Mouse (Mus musculus): ENCODE data around the gene Ap1g2.

Ap1g2 gene

DNA sequence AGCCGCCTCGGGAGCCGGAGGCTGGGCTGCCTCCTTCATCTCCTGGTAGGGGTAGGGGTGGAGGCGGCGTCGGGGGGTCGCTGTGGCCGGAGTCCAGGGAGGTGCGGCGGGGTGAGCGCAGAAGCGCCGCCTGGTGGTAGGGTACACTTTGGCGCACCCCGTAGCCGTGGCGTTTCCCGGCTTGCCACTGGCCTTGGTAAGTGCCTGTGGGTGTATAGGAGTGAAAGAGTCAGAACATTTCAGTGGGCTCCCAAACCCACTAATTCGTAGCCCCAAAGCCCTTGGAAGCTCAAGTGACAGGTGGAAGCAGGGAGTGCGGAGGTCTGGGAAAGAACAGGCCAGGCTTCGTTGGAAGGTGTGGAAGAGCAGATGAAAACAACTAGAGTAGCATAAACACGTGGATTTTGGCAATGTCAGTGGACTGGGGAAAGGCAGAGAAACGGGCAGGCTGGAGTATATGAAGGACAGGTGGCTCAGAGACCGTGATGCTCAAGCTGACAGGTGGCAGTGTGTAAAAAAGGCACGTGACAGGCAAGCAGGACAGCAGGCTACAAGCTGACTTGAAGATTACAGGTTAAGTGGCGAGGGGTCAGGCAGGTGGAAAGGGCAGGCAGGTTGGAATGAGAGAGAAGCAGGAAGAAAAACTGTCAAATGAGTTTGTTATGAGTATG lies 7.7 kb upstream of the Ap1g2 start:
- CTCF ChIA-PET = no interaction called here

- CTCF ChIA-PET = no interaction called here
These were observed 7.1 kb upstream of the Ap1g2 start for GRCm38 (mm10) chr14:55113351-55113974.

GRCm38 (mm10) chr14:55111720-55112119 lies 5.3 kb upstream of the Ap1g2 start:
- CTCF ChIA-PET = no interaction called here

- CTCF ChIA-PET = no interaction called here
These were observed 3.7 kb upstream of the Ap1g2 start for GRCm38 (mm10) chr14:55110076-55110475.

DNA sequence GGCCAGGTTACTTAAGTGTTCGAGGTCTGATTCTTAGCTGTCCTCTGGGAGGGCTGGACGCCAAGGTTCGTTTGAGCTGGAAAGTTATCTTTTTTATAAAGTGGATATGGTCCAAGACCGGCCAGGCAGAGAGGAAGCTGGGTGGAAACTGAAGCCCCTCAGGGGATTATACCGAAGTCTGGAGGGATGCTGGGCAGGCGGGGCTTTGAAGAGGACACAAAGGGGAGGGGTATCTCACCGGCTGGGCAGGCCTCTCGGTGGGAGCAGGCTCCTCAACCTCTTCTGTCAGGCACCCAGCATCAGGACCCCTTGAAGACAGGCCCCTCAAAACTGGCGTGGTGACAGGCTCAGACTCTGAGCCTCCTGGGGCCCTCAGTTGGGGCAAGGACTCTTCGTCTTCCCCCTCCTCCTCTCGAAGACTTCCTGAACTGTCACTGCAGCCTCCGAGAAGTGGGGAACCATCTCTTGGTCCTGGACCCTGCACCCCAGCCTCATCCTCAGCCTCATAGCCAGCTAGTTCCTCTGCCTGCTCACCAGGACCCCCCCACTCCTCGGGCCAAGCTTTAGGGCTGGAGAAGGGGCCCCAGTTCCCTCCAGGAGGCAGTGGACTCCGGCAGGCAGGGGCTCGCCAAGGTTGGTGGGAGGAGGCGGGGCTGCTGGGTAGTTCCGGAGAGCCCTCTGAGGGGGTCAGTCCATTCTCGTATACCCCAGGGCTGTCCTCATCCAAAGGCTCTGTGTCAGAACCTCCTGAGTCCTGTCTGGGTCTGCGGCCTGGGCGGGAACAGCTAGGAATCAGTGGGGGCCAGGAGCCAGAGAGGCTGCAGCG lies 2.9 kb upstream of the Ap1g2 start:
- CTCF ChIA-PET = no interaction called here

GRCm38 (mm10) chr14:55108202-55108870 lies 1.9 kb upstream of the Ap1g2 start:
- CTCF ChIA-PET = no interaction called here

GRCm38 (mm10) chr14:55106990-55107389 lies 597 bp upstream of the Ap1g2 start:
- CTCF ChIA-PET = interaction anchor here (0.7 kb wide), 1 partner anchor 371 kb away, joined by 3 read pairs; the partner anchor contains the start of gene Dhrs4

- CTCF ChIA-PET = no interaction called here
These were observed 1.0 kb downstream of the Ap1g2 start for GRCm38 (mm10) chr14:55105386-55105785.

DNA sequence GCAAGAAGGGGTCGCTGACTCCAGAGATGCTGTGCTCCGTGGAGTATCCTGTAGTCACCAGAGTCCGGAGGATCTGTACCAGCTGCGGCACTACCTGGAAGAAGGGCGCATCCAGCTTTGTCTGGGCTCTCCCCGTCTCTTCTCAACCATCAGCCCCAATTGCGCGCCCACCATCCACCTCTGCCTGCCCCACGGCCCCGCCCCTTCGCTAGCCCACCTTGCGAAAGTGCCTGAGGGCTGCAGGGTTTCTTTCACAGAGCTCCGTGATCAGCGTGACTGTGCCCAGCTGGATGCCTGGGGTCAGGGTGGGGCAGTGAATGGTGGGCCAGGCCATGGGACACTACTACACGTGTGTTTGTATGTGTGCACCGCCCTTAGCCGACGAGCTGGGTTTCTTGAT lies 2.0 kb downstream of the Ap1g2 start:
- CTCF ChIA-PET = interaction anchor here (0.7 kb wide), 1 partner anchor 21 kb away, joined by 4 read pairs; no protein-coding TSS in a partner anchor

GRCm38 (mm10) chr14:55102253-55102785 lies 4.1 kb downstream of the Ap1g2 start:
- CTCF ChIA-PET = no interaction called here

DNA sequence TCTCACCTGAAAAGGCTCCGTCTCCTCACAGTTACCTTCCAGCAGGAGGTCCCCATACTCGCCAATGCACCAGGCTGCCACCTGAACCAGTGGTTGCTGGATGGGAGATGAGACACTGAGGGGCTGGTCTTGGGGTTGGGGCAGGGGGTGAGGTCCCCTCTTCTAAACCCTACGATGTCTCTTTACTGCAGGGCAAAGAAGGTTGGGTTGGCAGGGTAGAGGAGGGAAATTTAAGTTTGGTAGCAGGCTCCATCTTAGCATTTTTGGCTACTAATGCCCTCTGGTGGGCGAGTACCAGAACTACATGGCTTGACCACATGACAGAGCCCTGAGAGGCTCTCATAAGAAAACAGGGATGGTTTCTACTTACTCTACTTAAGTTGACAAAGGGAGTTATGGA lies 4.8 kb downstream of the Ap1g2 start:
- CTCF ChIA-PET = no interaction called here

DNA sequence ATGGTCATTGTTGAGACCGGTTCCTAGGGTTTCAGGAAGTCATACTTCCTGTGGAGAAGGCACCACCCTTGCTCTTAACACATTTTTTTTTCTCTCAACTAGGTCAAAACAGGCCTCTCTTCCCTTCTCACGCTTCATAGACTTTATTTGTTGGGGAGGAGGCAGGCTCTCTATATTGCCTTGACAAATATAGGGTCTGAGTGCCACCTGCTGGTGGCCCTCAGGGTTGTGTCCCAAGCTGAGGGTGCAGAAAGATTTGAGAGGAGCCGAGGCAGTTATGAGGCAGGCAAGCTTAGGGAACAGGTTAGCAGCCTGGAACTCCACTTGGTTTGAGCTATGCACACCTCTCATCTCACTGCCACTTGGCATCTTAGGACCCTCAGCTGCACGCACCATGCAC lies 8.3 kb downstream of the Ap1g2 start:
- CTCF ChIA-PET = interaction anchor here (0.6 kb wide), 1 partner anchor 31 kb away, joined by 4 read pairs; no protein-coding TSS in a partner anchor

GRCm38 (mm10) chr14:55097646-55098045 lies 8.7 kb downstream of the Ap1g2 start:
- CTCF ChIA-PET = interaction anchor here (0.6 kb wide), 1 partner anchor 31 kb away, joined by 4 read pairs; no protein-coding TSS in a partner anchor

DNA sequence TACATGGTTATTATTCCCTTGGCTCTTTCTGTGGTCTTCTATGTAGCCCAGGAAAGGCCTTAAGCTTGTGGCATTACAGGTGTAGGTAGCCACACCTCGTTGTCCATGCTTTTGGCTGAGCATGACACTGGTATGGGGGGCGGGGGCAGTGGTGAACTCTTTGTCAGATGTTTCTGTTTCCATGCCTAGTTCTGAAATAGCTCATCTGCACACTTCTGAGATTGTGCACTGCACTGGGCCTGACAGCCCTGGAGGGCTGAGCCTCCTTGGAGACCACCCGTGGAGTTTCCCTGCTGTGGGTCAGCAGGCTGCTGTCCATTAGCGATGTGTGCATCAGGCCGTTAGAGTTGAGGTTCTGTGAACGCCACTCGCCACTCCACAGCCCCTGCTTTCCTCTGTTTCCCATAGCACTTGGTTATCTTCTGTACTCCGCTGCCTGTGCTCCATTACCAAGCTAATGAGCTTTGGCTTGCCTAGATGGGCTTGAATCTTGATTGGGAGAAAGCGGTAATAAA lies 9.8 kb downstream of the Ap1g2 start:
- CTCF ChIA-PET = no interaction called here

DNA sequence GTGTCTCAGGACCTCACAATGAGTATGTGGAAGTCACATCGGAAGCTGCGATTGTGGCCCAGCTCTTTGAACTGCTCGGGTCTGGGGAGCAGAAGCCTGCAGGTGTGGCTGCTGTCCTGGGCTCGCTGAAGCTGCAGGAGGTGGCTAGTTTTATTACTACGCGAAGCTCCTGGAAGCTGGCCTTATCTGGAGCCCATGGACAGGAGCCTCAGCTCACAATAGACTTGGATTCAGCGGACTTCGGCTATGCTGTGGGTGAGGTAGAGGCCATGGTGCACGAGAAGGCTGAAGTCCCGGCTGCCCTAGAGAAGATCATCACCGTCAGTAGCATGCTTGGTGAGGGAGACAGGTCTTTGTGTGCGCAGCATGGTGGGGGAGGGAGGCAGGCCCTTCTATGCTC lies 10.7 kb downstream of the Ap1g2 start:
- CTCF ChIA-PET = no interaction called here

DNA sequence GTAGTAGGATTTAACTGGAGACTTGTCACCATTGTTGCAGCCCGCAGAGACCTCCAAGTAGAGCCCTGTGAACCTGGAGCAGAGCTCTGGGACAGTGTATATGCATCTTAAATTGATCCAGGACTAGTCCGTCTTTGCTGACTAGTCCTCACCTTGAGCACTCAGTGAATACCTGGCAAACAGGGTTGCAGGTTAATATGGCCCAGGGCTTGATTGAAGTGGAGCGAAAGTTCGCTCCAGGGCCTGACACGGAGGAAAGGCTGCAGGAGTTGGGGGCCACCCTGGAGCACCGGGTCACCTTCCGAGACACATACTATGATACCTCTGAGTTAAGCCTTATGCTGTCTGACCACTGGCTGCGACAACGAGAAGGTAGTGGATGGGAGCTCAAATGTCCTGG lies 11.1 kb downstream of the Ap1g2 start:
- CTCF ChIA-PET = no interaction called here

DNA sequence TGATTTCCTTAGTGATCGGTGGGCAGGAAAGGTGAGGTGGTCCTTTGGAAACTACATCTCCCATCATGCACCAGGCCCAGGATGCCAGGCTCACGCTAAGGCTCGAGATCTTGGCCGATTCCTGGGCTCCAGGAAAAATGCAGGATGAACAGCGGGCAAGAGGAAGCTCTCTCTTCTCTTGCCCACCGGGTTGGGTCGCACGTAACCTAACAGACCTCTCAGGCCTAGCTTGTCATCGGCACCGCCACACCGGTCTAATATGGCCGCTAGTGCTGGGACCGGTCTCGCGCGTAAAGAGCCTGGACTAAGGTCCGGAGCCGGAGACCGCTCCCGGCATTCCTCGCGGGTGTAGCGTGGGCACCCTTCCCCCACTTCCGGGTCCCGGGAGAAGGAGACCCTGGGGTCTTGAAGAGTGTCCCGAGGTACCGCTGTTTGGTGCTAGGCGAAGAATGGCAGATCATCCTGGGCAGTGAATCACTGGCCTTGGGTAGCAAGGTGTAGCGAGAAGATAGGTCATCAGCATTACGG lies 11.6 kb downstream of the Ap1g2 start, which contains the start of gene Thtpa:
Gene Thtpa (plus strand): TSS at position 81 of the 528 bp plus-strand sequence.
- CTCF ChIA-PET = no interaction called here

GRCm38 (mm10) chr14:55093927-55094326 lies 12.5 kb downstream of the Ap1g2 start:
- CTCF ChIA-PET = no interaction called here

GRCm38 (mm10) chr14:55092011-55092577 lies 14.3 kb downstream of the Ap1g2 start, which contains the start of gene Zfhx2:
TSS of gene Zfhx2 (minus strand) at chr14:55092324.
- CTCF ChIA-PET = no interaction called here

GRCm38 (mm10) chr14:55091209-55091865 lies 15.1 kb downstream of the Ap1g2 start:
- CTCF ChIA-PET = no interaction called here
